Mouse (Mus musculus): Measurements from ENCODE around the gene Gm5089.

GRCm38 (mm10) chr14:122477971-122478573, 27.2 kb upstream of the Gm5089 start:
- TF ChIP-seq POLR2A (IDR thresholded peaks at IDR 0.05; ENCODE audit: control insufficient read depth, extremely low read depth, insufficient read depth, low read length, poor library complexity) (no peak), CTCF (IDR thresholded peaks at IDR 0.05; ENCODE audit: borderline replicate concordance, control insufficient read depth, extremely low read depth, insufficient read depth, low read length, poor library complexity) (no peak)
